Mouse (Mus musculus): ENCODE results near the gene Gipc2.

GRCm38 (mm10) chr3:152061145-152061544 is 104.9 kb downstream of the Gipc2 start:
- TF ChIP-seq CTCF (IDR thresholded peaks at IDR 0.05; ENCODE audit: low read depth, low read length) (no peak), TAL1 (conservative IDR thresholded peaks at IDR 0.05; ENCODE audit: low read depth, low read length) (no peak), GATA1 (IDR thresholded peaks at IDR 0.05; ENCODE audit: borderline replicate concordance, low read length) (no peak)

Measured in G1E (cell line).